Mouse (Mus musculus): ENCODE measurements at regions not wholly inside any gene's neighbourhood (a gene's known extent, or its start where the extent isn't known, plus 50 kb on each side); places are given as distances from the start of the nearest gene placed in this dataset.

DNA sequence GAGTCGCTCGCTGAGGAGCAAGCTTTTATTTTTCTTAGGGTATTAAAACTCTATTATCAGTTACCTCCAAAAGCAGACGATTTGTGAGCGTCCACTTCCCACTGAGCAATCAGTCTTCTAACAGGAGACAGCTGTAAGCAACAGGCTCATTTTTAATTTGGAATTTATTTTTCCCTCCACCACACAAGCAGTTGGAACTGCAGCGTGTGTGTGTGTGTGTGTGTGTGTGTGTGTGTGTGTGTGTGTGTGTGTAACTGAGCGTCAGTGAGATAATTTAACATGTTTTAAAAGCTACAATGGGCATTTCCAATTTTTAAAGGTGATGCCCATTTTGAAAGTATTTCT, 116.6 kb downstream of the Olfr267 start:
- H3K36me3 ChIP-seq (replicated peaks in 1 of 2; ENCODE audit: control insufficient read depth in 1 of 2, insufficient read depth in 1 of 2, low read length in 1 of 2) = no peaks in the 10 kb centered on the region
- H3K4me3 ChIP-seq (replicated peaks in 1 of 3; ENCODE audit: low read depth in 2 of 3, low read length in 2 of 3, poor library complexity in 1 of 3) = no peak overlapping the region
- H3K9me3 ChIP-seq (replicated peaks; ENCODE audit: low read length) = no peaks in the 10 kb centered on the region
- no peaks in the 10 kb centered on the region for H3K79me2 ChIP-seq (replicated peaks; ENCODE audit: control insufficient read depth, extremely low read depth, insufficient read depth, poor library complexity, severe bottlenecking)
- no peak overlapping the region for H3K9ac ChIP-seq (ENCODE audit: insufficient read depth, low read depth)
- no peaks in the 10 kb centered on the region for H3K27me3 ChIP-seq (replicated peaks)
- no peak overlapping the region for H3K27ac ChIP-seq (ENCODE audit: insufficient read depth, low read depth)
- no peak for DNase-seq (ENCODE audit: extremely low read depth)
- TF ChIP-seq E2F4 (IDR thresholded peaks at IDR 0.05; ENCODE audit: insufficient replicate concordance, low read depth, low read length) = no peak
- no peak for TF ChIP-seq RCOR1 (conservative IDR thresholded peaks at IDR 0.05; ENCODE audit: low read depth, low read length)
- TF ChIP-seq USF1 (IDR thresholded peaks at IDR 0.05; ENCODE audit: low read depth, low read length) = no peak
- TF ChIP-seq PAX5 (IDR thresholded peaks at IDR 0.05; ENCODE audit: low read length) = no peak
- TF ChIP-seq CHD1 (IDR thresholded peaks at IDR 0.05; ENCODE audit: low read depth, low read length) = no peak
- no peak for TF ChIP-seq ZKSCAN1 (IDR thresholded peaks at IDR 0.05; ENCODE audit: borderline replicate concordance, low read depth, low read length)
- no peak for TF ChIP-seq RAD21 (IDR thresholded peaks at IDR 0.05; ENCODE audit: low read depth, low read length)
- TF ChIP-seq JUN (IDR thresholded peaks at IDR 0.05; ENCODE audit: insufficient read depth, low read depth, low read length) = no peak
- TF ChIP-seq POLR2A (IDR thresholded peaks at IDR 0.05; ENCODE audit: low read depth, low read length) = no peak
- TF ChIP-seq SMC3 (IDR thresholded peaks at IDR 0.05; ENCODE audit: low read depth, low read length) = no peak
- TF ChIP-seq JUND (conservative IDR thresholded peaks at IDR 0.05; ENCODE audit: low read depth, low read length) = no peak
- no peak for TF ChIP-seq CHD2 (IDR thresholded peaks at IDR 0.05; ENCODE audit: low read length)
- TF ChIP-seq NRF1 (IDR thresholded peaks at IDR 0.05; ENCODE audit: low read depth, low read length) = no peak
- TF ChIP-seq ZC3H11A (IDR thresholded peaks at IDR 0.05; ENCODE audit: low read depth, low read length) = no peak
- no peak for TF ChIP-seq ZNF384 (IDR thresholded peaks at IDR 0.05; ENCODE audit: low read depth, low read length)
- TF ChIP-seq TCF12 (IDR thresholded peaks at IDR 0.05; ENCODE audit: low read depth, low read length) = no peak
- no peak for TF ChIP-seq NELFE (IDR thresholded peaks at IDR 0.05; ENCODE audit: low read depth, low read length)
- no peak for TF ChIP-seq USF2 (conservative IDR thresholded peaks at IDR 0.05; ENCODE audit: low read depth, low read length)
- TF ChIP-seq KAT2A (IDR thresholded peaks at IDR 0.05; ENCODE audit: insufficient replicate concordance, low read length) = no peak
- in situ Hi-C loops (cut with MboI; ENCODE audit: low pct_ligation_motif_present, low pct_unique_long_range_greater_than_20kb, low sequenced_read_pairs) = no loop called here
- no peak overlapping the region for H3K4me2 ChIP-seq (ENCODE audit: insufficient read depth, low read depth, poor library complexity, severe bottlenecking)
- dilution Hi-C loops (cut with MboI; ENCODE audit: extremely low pct_ligation_motif_present, extremely low pct_unique_long_range_greater_than_20kb, low sequenced_read_pairs) = no loop called here
- peaks cover 0 to 2% of the 10 kb centered on the region in 2 experiments; a peak in 1 of 4 replicates for H3K4me1 ChIP-seq (ENCODE audit: control insufficient read depth in 1 of 2, insufficient read depth in 2 of 2)

DNA sequence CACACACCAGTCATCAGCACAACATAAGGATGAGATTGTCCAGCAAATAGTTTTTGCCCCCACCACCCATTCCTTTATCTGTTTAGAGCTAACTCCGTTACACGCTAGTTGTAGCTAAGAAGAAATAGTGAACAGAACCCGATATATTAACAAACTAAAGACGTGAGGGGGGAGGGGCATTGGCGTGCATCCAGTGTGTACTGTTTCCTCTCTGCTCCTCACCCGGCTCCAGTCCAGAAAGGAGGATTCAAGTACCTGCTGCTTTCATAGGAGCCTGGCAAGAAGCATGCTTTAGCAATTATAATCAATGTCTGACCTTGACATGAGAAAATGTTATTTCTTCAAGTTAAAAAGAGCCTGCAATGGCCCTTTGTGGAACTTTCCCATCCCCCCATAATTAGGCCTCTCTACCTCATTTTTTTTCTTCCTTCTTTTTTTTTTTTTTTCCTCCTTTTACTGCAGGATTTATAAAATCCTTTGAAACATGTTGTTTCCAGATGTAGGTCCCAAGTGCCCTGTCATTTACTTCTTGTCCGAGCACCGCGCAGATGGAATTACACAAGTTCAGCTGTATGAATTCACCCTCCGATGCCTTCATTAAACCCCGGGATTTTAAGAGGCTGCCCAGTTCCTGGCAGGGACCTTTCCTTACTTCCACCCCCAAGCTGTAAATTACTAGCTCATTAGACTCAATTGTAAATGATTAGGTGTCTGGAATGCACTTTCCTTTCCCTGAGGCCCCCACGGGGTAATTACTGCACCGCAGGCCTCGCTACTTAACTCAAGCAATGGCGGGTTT, 116.6 kb upstream of the Lpar1 start:
- no peaks in the 10 kb centered on the region for H3K27me3 ChIP-seq (replicated peaks)
- no peak overlapping the region for H3K4me3 ChIP-seq (replicated peaks in 1 of 3; ENCODE audit: low read depth in 2 of 3, low read length in 2 of 3, poor library complexity in 1 of 3)
- no peaks in the 10 kb centered on the region for H3K79me2 ChIP-seq (replicated peaks; ENCODE audit: control insufficient read depth, extremely low read depth, insufficient read depth, poor library complexity, severe bottlenecking)
- no peaks in the 10 kb centered on the region for H3K9me3 ChIP-seq (replicated peaks; ENCODE audit: low read length)
- no peak overlapping the region for H3K9ac ChIP-seq (ENCODE audit: insufficient read depth, low read depth)
- no peaks in the 10 kb centered on the region for H3K36me3 ChIP-seq (replicated peaks in 1 of 2; ENCODE audit: control insufficient read depth in 1 of 2, insufficient read depth in 1 of 2, low read length in 1 of 2)
- no peak for DNase-seq (ENCODE audit: extremely low read depth)
- peaks cover 0 to 2% of the 10 kb centered on the region in 2 experiments; a peak in 1 of 4 replicates for H3K4me1 ChIP-seq (ENCODE audit: control insufficient read depth in 1 of 2, insufficient read depth in 2 of 2)
- H3K27ac ChIP-seq (ENCODE audit: insufficient read depth, low read depth) = no peak overlapping the region
- dilution Hi-C loops (cut with MboI; ENCODE audit: extremely low pct_ligation_motif_present, extremely low pct_unique_long_range_greater_than_20kb, low sequenced_read_pairs) = no loop called here
- TF ChIP-seq MAFK (IDR thresholded peaks at IDR 0.05; ENCODE audit: insufficient replicate concordance, low read length) (no peak), MAZ (IDR thresholded peaks at IDR 0.05; ENCODE audit: low read depth, low read length) (no peak), EP300 (IDR thresholded peaks at IDR 0.05; ENCODE audit: low read length) (no peak), GABPA (IDR thresholded peaks at IDR 0.05; ENCODE audit: insufficient replicate concordance, low read depth, low read length) (no peak), UBTF (IDR thresholded peaks at IDR 0.05; ENCODE audit: low read depth, low read length) (no peak), MXI1 (IDR thresholded peaks at IDR 0.05; ENCODE audit: low read depth, low read length) (no peak), CTCF (conservative IDR thresholded peaks at IDR 0.05 in 1 of 2, IDR thresholded peaks at IDR 0.05 in 1 of 2; ENCODE audit: low read depth in 2 of 2, low read length in 2 of 2) (no peak), ETS1 (conservative IDR thresholded peaks at IDR 0.05; ENCODE audit: low read depth, low read length) (no peak), PAX5 (IDR thresholded peaks at IDR 0.05; ENCODE audit: low read length) (no peak)
- in situ Hi-C loops (cut with MboI; ENCODE audit: low pct_ligation_motif_present, low pct_unique_long_range_greater_than_20kb, low sequenced_read_pairs) = no loop called here
- H3K4me2 ChIP-seq (ENCODE audit: insufficient read depth, low read depth, poor library complexity, severe bottlenecking) = no peak overlapping the region
